Mouse (Mus musculus) CD4-positive, CD25-positive, alpha-beta regulatory T cell, adult 2 months (primary cell): ENCODE data around the gene Adgrg6.

Experiments used
- DNase-seq: peaks from one replicate; pipeline ENCODE4 v3.0.0-alpha.2; 2012; ENCODE audit warnings: low read depth, low spot score

The Adgrg6 gene

GRCm38 (mm10) chr10:14491838-14492237, 53.6 kb downstream of the Adgrg6 start:
- DNase-seq: no peak

GRCm38 (mm10) chr10:14483257-14483656, 62.2 kb downstream of the Adgrg6 start:
- DNase-seq: no peak

GRCm38 (mm10) chr10:14482483-14482882, 63.0 kb downstream of the Adgrg6 start:
- DNase-seq: no peak

GRCm38 (mm10) chr10:14480928-14481327, 64.5 kb downstream of the Adgrg6 start:
- no peak for DNase-seq

DNA sequence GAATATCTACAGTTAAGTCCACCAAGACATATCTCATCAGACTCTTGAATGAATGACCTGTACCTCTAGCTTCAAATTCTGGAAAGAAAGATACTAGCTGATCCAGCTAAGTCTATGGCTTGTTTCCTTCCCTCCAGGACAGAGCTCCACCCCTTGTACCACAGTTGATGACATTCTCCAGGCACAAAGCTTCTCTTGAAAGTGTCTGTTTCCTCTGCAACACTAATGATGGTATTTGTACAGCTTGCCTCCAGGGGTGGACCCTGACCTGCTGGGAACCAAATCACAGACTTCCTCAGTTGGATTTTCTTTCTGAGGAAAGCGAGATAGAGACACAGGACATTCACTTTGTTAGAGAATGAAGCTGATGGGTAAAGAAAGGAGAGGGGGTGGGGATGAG, 69.1 kb downstream of the Adgrg6 start:
- no peak for DNase-seq

GRCm38 (mm10) chr10:14475641-14476040, 69.8 kb downstream of the Adgrg6 start:
- no peak for DNase-seq

- DNase-seq: no peak
Measured at GRCm38 (mm10) chr10:14474541-14475305, 70.7 kb downstream of the Adgrg6 start.

DNA sequence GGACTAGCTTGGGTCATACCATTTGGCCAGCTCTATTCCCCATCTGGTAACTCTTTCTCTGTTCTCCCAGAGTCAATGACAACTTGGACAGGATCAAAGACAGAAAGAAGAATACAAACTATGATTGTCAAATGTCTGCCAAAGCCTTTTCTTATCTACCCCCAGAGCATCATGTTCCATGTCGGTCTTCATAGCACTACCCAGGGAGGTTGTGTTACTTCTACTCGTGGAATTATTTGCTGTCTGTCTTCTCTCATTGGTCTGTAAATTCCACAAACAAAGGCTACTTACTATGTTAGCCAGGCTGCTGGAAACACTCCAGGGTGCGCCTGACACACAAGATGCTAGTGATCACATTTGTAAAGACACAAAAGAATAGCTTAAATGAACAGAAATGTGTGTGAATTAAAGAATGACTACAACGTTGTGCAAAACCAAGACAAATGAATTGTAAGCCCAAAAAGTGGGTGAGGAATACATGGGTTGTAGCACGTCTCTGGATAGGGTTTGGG, 74.4 kb downstream of the Adgrg6 start:
- DNase-seq: no peak

DNA sequence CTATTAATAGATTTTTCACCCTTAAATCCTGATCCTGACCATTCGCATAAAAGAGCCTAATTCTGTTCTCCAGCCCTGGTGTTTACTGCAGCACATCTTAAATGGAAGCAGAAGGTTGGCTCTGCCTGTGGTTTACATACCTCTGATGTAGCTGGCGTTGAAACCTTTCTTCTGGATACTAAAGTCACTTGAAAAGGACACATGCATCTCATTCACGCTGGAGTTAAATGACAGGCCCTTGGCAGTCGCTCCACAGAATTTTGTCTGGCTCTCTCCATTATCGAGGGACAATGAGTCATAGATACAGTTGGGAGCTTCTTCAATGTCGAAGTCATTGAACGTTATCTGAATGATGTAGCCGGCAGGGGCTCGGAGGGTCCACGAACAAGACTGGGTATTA, 76.8 kb downstream of the Adgrg6 start:
- no peak for DNase-seq

GRCm38 (mm10) chr10:14463796-14464511, 81.5 kb downstream of the Adgrg6 start:
- DNase-seq: no peak

DNA sequence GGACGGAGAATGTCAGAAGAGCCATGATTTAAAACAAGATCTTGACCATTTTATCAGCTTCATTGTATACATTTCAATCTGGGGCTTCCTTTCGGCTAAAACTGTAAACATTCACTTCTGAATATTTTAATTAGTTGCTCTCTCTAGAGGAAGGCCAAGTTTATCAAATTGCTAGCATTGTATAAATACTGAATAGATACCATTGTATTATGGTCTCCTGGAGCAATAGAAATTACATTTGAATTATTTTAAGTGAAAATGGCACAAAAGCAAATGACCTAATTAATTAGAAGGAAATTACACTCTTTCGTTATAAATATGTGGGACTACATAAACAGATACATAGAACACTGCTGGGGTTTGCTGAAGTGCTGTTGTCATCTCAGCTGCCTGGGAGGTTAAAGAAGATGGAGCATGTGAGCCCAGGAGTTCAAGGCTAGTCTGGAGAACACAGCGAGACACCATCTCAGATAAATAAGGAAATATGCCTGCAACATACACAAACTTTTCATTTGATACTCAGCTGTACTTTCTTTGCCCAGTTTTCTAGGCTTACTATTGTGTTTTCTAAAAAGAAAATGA, 84.4 kb downstream of the Adgrg6 start:
- DNase-seq: no peak

- DNase-seq: no peak
Measured at GRCm38 (mm10) chr10:14460252-14460932, 85.1 kb downstream of the Adgrg6 start.

- DNase-seq: no peak
Measured at GRCm38 (mm10) chr10:14459819-14460218, 85.6 kb downstream of the Adgrg6 start.

GRCm38 (mm10) chr10:14459330-14459729, 86.1 kb downstream of the Adgrg6 start:
- DNase-seq: no peak

DNA sequence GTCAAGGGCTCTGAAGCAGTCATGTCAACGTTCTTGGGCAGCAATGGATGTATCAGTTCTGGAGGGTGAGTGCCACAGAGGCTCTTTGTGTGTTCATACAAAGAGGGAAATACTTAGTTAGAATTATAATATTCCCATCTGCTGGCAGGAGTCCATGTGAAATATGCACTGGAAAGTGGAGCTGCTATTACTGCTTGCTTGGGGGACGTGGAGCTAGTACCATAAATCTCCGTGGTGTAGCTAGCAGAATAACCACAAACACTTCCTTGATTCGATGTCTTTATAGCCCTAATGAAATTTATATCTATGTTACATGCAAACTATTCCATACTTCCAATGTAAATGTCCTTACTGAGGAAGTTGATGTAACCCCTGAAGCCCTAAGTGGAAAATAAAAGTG, 91.0 kb downstream of the Adgrg6 start:
- DNase-seq: no peak

DNA sequence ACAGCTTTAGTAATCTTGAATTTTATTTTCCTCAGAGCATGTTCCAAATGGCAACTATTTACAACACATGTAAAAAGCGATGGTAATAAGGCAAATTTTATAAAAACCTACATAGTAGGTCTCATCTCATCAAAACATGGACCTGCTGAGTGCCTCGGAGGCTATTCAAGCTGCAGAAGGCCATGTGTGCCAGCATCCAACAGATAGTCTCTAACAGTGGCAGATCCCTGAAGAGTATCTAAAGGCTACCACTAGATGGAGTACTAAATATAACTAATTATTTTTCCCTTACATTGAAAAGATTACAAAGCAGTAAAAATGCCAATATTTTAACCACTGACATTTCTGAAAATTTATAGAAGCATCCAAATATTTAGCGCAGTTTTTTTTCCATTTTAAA, 93.6 kb downstream of the Adgrg6 start:
- DNase-seq: peak; percentile 15

- DNase-seq: peak; percentile 70
Measured at GRCm38 (mm10) chr10:14450073-14450472, 95.4 kb downstream of the Adgrg6 start.

- DNase-seq: no peak
Measured at GRCm38 (mm10) chr10:14445590-14446291, 99.7 kb downstream of the Adgrg6 start.

DNA sequence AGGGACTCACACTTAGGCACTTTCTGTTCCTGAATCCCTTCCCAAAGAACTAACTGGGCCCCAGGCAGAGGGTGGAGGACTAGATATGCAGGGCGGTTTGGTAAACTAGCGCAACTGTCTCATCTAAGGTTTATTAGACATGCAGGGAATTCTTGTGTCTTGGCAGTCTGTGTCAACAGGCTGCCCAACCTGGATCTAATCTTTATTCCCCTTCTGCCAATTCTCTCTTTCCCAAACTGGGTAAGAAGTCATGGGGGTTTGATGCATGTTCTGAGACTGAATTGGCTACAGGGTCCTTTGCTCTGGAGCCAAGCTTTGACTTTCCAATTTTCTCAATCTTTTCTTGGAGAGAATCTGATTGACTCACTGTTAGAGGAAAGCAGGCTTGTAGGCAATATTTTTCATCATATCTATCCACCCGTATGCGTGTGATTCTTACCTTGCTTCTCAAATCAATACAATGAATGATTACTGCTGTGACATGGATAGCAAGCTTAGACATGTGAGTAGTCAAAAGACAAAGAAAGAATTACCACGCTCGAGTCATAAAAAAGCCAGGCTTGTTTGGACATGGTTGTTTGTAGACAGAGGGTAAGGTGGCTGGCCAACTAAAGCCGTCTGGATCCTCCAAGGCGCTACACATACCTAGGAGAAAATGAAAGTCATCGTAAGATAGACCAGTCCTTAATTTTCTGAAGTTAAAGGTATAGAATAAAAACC, 104.4 kb downstream of the Adgrg6 start:
- DNase-seq: no peak

DNA sequence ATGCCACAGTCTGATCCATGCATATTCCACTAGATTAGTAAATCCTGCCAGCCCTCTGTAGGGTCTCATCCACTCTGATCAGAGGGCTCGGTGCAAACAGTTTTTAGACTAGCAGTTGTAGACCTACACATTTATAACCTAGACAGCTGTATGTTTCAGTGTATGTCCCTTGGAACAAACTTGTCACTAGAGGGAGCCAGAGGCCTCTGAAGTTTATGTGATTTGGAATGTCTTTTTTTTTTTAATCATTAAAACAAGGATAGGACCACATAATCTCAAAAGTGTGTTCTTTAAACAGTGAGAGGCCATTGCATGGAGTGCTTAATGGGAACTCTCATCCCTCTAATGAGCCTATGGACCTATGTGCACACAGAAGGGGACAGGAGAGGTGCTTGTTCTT, 141.4 kb downstream of the Adgrg6 start:
- peak; percentile 48 for DNase-seq

GRCm38 (mm10) chr10:14401744-14402143, 143.7 kb downstream of the Adgrg6 start:
- no peak for DNase-seq
